Mouse (Mus musculus): Measurements from ENCODE around the gene 4921530L21Rik.

GRCm38 (mm10) chr14:95876785-95877510 lies 4.1 kb upstream of the 4921530L21Rik start:
- TF ChIP-seq CTCF (IDR thresholded peaks at IDR 0.05; ENCODE audit: control insufficient read depth, insufficient read depth, insufficient read length), result no peak
- no peak for TF ChIP-seq MYOG (IDR thresholded peaks at IDR 0.05; ENCODE audit: control insufficient read depth, extremely low read depth, insufficient read length)
- TF ChIP-seq USF1 (IDR thresholded peaks at IDR 0.05; ENCODE audit: low read depth), result no peak

Measured in C2C12 (cell line).